Mouse (Mus musculus) lung, postnatal 14 days (tissue): ENCODE measurements at regions not wholly inside any gene's neighbourhood (a gene's known extent, or its start where the extent isn't known, plus 50 kb on each side); places are given as distances from the start of the nearest gene placed in this dataset.

ENCODE experiments used
- DNase-seq: peaks from one replicate; pipeline ENCODE4 v3.0.0; 2021

GRCm38 (mm10) chr1:75612083-75612720, 66.1 kb downstream of the Slc4a3 start:
- no peak for DNase-seq

GRCm38 (mm10) chr1:75613206-75613605, 67.1 kb downstream of the Slc4a3 start:
- no peak for DNase-seq

GRCm38 (mm10) chr1:75616971-75617370, 70.9 kb downstream of the Slc4a3 start:
- no peak for DNase-seq

GRCm38 (mm10) chr1:75618367-75618790, 72.3 kb downstream of the Slc4a3 start:
- DNase-seq, result no peak

GRCm38 (mm10) chr1:75630287-75630686, 84.2 kb downstream of the Slc4a3 start:
- DNase-seq, result no peak

- DNase-seq, result no peak
These were observed 85.7 kb downstream of the Slc4a3 start for GRCm38 (mm10) chr1:75631729-75632128.

GRCm38 (mm10) chr1:75635591-75635990, 89.5 kb downstream of the Slc4a3 start:
- no peak for DNase-seq

- no peak for DNase-seq
These were observed 93.2 kb downstream of the Slc4a3 start for GRCm38 (mm10) chr1:75639031-75640001.

GRCm38 (mm10) chr1:75642496-75642895, 96.4 kb downstream of the Slc4a3 start:
- no peak for DNase-seq

GRCm38 (mm10) chr1:75652547-75652946, 106.5 kb downstream of the Slc4a3 start:
- peak; percentile 69 for DNase-seq

- DNase-seq, result no peak
These were observed 107.0 kb downstream of the Slc4a3 start for GRCm38 (mm10) chr1:75652987-75653573.

- DNase-seq, result peak; percentile 63
These were observed 107.6 kb downstream of the Slc4a3 start for GRCm38 (mm10) chr1:75653671-75654076.

- no peak for DNase-seq
These were observed 110.5 kb downstream of the Slc4a3 start for GRCm38 (mm10) chr1:75656592-75656991.

GRCm38 (mm10) chr1:75660336-75661100, 114.5 kb downstream of the Slc4a3 start:
- no peak for DNase-seq

GRCm38 (mm10) chr1:75662141-75662990, 116.3 kb downstream of the Slc4a3 start:
- DNase-seq, result peak; percentile 14

GRCm38 (mm10) chr1:75667736-75668269, 121.7 kb downstream of the Slc4a3 start:
- DNase-seq, result no peak

GRCm38 (mm10) chr1:75676295-75676694, 130.2 kb downstream of the Slc4a3 start:
- no peak for DNase-seq

GRCm38 (mm10) chr1:75677695-75678094, 131.6 kb downstream of the Slc4a3 start:
- DNase-seq, result no peak

- DNase-seq, result no peak
These were observed 132.2 kb downstream of the Slc4a3 start for GRCm38 (mm10) chr1:75678279-75678678.

- no peak for DNase-seq
These were observed 134.3 kb downstream of the Slc4a3 start for GRCm38 (mm10) chr1:75680366-75680765.

- no peak for DNase-seq
These were observed 135.8 kb downstream of the Slc4a3 start for GRCm38 (mm10) chr1:75681913-75682312.

GRCm38 (mm10) chr1:75692781-75693180, 146.7 kb downstream of the Slc4a3 start:
- no peak for DNase-seq
